Mouse (Mus musculus) cortical plate, adult 2 months (tissue): ENCODE measurements around the gene Ankrd22.

Experiments used
- CTCF ChIP-seq: fragments of 200-500 bp; IDR thresholded peaks from 2 replicates; pipeline ENCODE4 v1.5.1; 2011; ENCODE audit warnings: mild to moderate bottlenecking, control low read depth, low read length; ENCODE audit not compliant: insufficient read depth; ENCODE audit errors: extremely low read depth
- POLR2A ChIP-seq: fragments of 200-500 bp; IDR thresholded peaks from 2 replicates; pipeline ENCODE4 v1.6.1; 2011; ENCODE audit warnings: mild to moderate bottlenecking, low read length, control low read depth; ENCODE audit not compliant: insufficient read depth; ENCODE audit errors: extremely low read depth

GRCm38 (mm10) chr19:34180316-34180715 lies 14.5 kb upstream of the Ankrd22 start:
- TF ChIP-seq CTCF (no peak), POLR2A (no peak)
